Mouse (Mus musculus): Measurements from ENCODE around the gene Jph2.

- TF ChIP-seq CTCF (IDR thresholded peaks at IDR 0.05) (peak; percentile 98), POLR2A (IDR thresholded peaks at IDR 0.05; ENCODE audit: insufficient read depth, low read depth, low read length) (no peak)
Observed at GRCm38 (mm10) chr2:163401221-163401620, 3.4 kb upstream of the Jph2 start.

Measured in heart, adult 2 months (tissue).